Mouse (Mus musculus): ENCODE measurements at regions not wholly inside any gene's neighbourhood (a gene's known extent, or its start where the extent isn't known, plus 50 kb on each side); places are given as distances from the start of the nearest gene placed in this dataset.

DNA sequence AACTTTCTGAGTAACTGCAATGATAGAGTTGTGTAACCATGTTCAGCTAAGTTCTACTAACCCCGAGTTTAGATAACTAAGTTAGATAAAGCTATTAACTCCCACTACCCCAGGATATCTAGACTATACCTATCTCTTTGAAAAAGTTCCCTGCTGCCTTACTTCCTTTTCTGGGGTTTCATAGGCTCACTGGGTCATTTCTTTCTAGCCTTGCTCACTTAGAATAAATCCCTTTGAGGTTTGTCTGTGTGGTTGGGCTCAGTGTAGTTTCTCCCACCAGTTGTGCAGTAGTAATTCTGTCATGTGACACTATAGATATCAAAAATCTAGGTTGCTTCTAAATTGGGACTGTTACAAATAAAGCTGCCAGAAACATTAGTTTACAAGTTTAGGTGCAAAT, 272.6 kb upstream of the Nrp1 start:
- TF ChIP-seq POLR2A (IDR thresholded peaks at IDR 0.05; ENCODE audit: control insufficient read depth in 1 of 2, insufficient read depth in 1 of 2, low read depth in 1 of 2, low read length in 2 of 2, poor library complexity in 1 of 2) (no peak), CTCF (IDR thresholded peaks at IDR 0.05 in 2 of 3, conservative IDR thresholded peaks at IDR 0.05 in 1 of 3; ENCODE audit: control insufficient read depth in 1 of 3, insufficient read depth in 1 of 3, low read depth in 2 of 3, low read length in 3 of 3, poor library complexity in 1 of 3, severe bottlenecking in 1 of 3) (no peak), MAFK (IDR thresholded peaks at IDR 0.05; ENCODE audit: borderline replicate concordance, low read depth, low read length) (no peak), MAX (IDR thresholded peaks at IDR 0.05; ENCODE audit: low read length) (no peak), SMC3 (IDR thresholded peaks at IDR 0.05; ENCODE audit: low read depth, low read length) (no peak), RCOR1 (IDR thresholded peaks at IDR 0.05; ENCODE audit: low read depth, low read length) (no peak)
